Mouse (Mus musculus) intestine, embryonic 14.5 days (tissue): ENCODE data around the gene Rock2. TPM values are rescaled to one million over a fixed set of nuclear protein-coding genes. Genes with fewer than 3 reads are reported as not detected.
"Not testable (repeated sequence)": the region's sequence is repeated elsewhere in the genome, so short reads cannot be mapped to it uniquely, and the experiment has no call there.

Experiments used
- ATAC-seq: fragments of 200-750 bp; cut with Nextera tagmentation; replicated peaks from 2 replicates; pipeline ENCODE4 v1.8.0; 2017; ENCODE audit warnings: low read depth, moderate number of reproducible peaks, moderate TSS enrichment, moderate library complexity; ENCODE audit not compliant: low FRiP score, low TSS enrichment
- DNase-seq: peaks from one replicate; pipeline ENCODE4 v3.0.0-alpha.2; 2018; ENCODE audit warnings: low spot score
- H3K27ac ChIP-seq: fragments of 300-500 bp; sonication (generic); 2 replicates; pipeline ENCODE4 v1.5.1; 2014; ENCODE audit warnings: low read depth, mild to moderate bottlenecking, control low read depth
- H3K27me3 ChIP-seq: fragments of 300-500 bp; sonication (generic); replicated peaks from 2 replicates; pipeline ENCODE4 v1.6.1; 2014; ENCODE audit warnings: low read length, control low read depth; ENCODE audit not compliant: control insufficient read depth, insufficient read depth
- H3K36me3 ChIP-seq: fragments of 300-500 bp; sonication (generic); 2 replicates; pipeline ENCODE4 v1.6.1; 2014; ENCODE audit warnings: low read length, control low read depth; ENCODE audit not compliant: control insufficient read depth, insufficient read depth
- H3K4me1 ChIP-seq: fragments of 300-500 bp; sonication (generic); replicated peaks from 2 replicates; pipeline ENCODE4 v1.6.1; 2014; ENCODE audit warnings: low read length, control low read depth, mixed read lengths; ENCODE audit not compliant: control insufficient read depth, insufficient read depth
- H3K4me2 ChIP-seq: fragments of 300-500 bp; sonication (generic); 2 replicates; pipeline ENCODE4 v1.6.1; 2014; ENCODE audit warnings: low read length
- H3K4me3 ChIP-seq: fragments of 300-500 bp; sonication (generic); 2 replicates; pipeline ENCODE4 v1.5.1; 2014; ENCODE audit warnings: low read depth, low read length, control low read depth, mixed read lengths
- H3K9ac ChIP-seq: fragments of 300-500 bp; sonication (generic); 2 replicates; pipeline ENCODE4 v1.6.1; 2014; ENCODE audit warnings: mild to moderate bottlenecking, low read length
- H3K9me3 ChIP-seq: fragments of 300-500 bp; sonication (generic); 2 replicates; pipeline ENCODE4 v1.6.1; 2016; ENCODE audit warnings: low read length, control low read depth; ENCODE audit not compliant: control insufficient read depth
- WGBS: fragments of 180-500 bp; shearing (Covaris S2); extraction: QIAGEN DNeasy Blood & Tissue Kit; methylation state at CpG from one replicate; pipeline ENCODE4 v1.1.7; 2014; 5-methylcytosine and 5-hydroxymethylcytosine counted together
- polyA plus RNA-seq: library from polyadenylated mRNA; unstranded; fragments of >200 nt; fragmentation: Nextera tagmentation; extraction: Ambion mirVana; gene quantifications from 2 replicates; pipeline ENCODE4 v1.2.1, GENCODE M21; 2014

Gene Rock2
- polyA plus RNA-seq, 1 experiment from 2014 or later: 20.7 TPM

DNA sequence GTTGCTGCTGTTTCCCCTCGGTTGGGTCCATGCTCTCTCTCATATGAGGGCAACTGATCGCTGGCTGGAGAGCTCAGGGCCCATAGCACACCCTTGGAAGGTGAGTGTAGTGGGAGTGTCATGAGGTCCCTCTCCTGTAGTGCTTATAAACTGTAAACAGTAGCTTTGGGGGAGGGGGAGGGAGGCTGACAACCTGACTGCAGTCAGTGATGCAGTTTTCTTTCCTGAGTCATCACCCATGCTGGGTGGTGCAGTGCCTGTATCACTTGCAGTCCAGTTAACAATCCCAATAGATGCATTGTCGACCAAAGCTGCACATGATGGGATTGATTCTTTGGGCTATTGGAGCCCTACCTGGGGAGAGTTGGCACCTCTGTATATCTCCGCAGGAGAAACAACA, 106.5 kb downstream of the Rock2 start:
- no peak overlapping the region for H3K4me2 ChIP-seq
- no peak overlapping the region for H3K9ac ChIP-seq
- H3K27ac ChIP-seq: no peak overlapping the region
- 44% methylated on average over 4 of the region's 4 CpGs for WGBS
- H3K9me3 ChIP-seq: no peaks in the 10 kb centered on the region
- ATAC-seq: no peak
- no peak for DNase-seq
- no peak overlapping the region for H3K4me3 ChIP-seq
- H3K36me3 ChIP-seq: no peaks in the 10 kb centered on the region
- H3K4me1 ChIP-seq: peaks cover 9% of the 10 kb centered on the region
- 0 out of 2 replicates have a peak, but pooled peaks cover 10% of the 10 kb centered on the region for H3K27me3 ChIP-seq

GRCm38 (mm10) chr12:17009466-17009865, 114.8 kb downstream of the Rock2 start:
- H3K9ac ChIP-seq: no peak overlapping the region

DNA sequence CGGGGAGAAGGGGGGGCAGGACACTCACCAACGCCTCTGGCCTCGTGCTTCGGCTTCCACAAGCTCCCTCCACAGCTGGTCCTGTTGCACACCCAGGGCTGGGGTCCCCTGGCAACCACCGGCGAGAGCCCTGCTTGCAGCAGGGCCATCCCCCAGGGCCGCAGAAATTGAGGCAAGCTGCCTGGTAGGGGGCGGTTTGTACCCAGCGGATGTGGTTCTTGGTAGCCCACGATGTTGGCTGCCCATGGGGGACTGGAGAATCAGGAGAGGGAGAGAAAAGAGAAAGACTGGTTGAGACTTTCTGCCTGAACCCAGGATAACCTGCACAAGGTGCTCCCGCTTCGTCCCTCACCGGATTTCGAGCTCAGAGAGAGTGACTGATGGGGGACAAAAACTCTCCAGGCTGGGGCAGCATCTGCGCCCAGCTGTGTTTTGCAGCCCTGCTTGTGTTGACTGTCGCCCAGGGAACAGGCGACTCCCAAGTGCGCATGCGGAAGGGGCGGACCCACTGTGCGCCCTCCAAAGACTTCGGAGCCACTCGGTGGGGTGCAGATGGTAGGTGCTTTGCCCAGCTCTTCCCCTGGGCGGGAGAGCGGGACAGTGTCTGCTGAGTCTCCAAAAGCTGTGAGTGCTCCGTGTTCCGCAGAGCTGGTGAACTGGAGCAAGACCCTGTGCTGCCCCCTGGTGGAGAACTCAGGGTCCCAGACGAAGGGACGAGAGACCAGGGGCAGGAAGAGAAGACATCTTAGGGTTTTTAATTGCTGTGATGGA, 116.6 kb downstream of the Rock2 start, which contains the start of gene 2410004P03Rik:
Gene 2410004P03Rik, minus strand, starts transcription at position 628 of the 771 bp plus-strand sequence.
- Histone ChIP-seq H3K9me3 (peaks cover 4% of the 10 kb centered on the region; the same call in 1 of the 2 replicates), H3K27me3 (no peaks in the 10 kb centered on the region), H3K4me3 (peak within 1 kb of the TSS; percentile 41), H3K4me2 (peak within 1 kb of the TSS; percentile 61), H3K27ac (no peak within 1 kb of the TSS), H3K4me1 (0 out of 2 replicates have a peak, but pooled peaks cover 3% of the 10 kb centered on the region), H3K36me3 (no peaks in the 10 kb centered on the region), H3K9ac (peak within 1 kb of the TSS; percentile 42)
- peak; percentile 82 for ATAC-seq
- DNase-seq: peak; percentile 93
- WGBS: 8% methylated on average over 29 of the region's 29 CpGs

More at GRCm38 (mm10) chr12:17009466-17009865, 114.8 kb downstream of the Rock2 start:
- 0 out of 2 replicates have a peak, but pooled peaks cover 3% of the 10 kb centered on the region for H3K4me1 ChIP-seq
- no peaks in the 10 kb centered on the region for H3K27me3 ChIP-seq
- no peaks in the 10 kb centered on the region for H3K9me3 ChIP-seq
- DNase-seq (no peak), ATAC-seq (no peak)
- no peak overlapping the region for H3K27ac ChIP-seq
- H3K36me3 ChIP-seq: no peaks in the 10 kb centered on the region
- H3K4me3 ChIP-seq: no peak overlapping the region
- no peak overlapping the region for H3K4me2 ChIP-seq
- WGBS: 94% methylated on average over 6 of the region's 6 CpGs

DNA sequence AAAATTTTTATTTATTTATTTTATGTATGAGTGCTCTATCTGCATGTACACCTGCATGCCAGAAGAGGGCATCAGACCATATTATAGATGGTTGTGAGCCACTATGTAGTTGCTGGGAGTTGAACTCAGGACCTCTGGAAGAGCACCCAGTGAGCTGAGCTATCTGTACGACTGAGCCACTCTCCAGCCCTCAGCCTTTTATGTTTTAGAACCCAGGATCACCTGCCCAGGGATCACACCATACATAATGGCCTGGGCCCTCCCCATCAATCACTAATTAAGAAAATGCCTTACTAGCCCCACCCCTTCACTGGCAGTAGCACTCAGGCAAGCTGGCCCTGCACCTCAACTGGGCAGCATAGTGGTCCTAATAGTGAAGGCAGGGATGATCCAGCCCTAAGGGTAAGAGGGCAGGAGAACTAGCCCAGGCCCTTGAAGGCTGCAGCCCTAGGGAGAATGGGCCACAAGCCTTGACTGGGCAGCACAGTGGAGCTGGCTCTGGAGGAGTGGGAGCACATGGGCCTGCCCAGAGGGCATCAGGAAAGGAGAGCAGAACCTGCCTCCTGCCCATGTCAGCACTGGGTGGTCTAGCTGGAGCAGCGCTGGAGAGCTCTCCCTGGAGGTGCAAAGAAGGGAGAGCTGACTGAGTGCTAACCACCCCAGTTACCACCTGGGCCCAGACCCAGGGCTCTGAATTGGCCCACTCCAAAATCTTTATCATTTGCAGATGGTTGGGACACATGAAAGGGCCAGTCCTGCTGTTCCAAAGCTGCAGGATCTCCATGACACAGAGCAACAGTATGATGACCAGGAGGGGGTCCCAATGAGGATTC, 117.6 kb downstream of the Rock2 start:
- H3K36me3 ChIP-seq: no peaks in the 10 kb centered on the region
- no peak overlapping the region for H3K27ac ChIP-seq
- H3K4me1 ChIP-seq: 0 out of 2 replicates have a peak, but pooled peaks cover 3% of the 10 kb centered on the region
- H3K4me2 ChIP-seq: no peak overlapping the region
- no peak overlapping the region for H3K9ac ChIP-seq
- ATAC-seq (peak; percentile 40; the same call in 1 of the 2 replicates), DNase-seq (no peak)
- H3K4me3 ChIP-seq: no peak overlapping the region
- peaks cover 4% of the 10 kb centered on the region; the same call in 1 of the 2 replicates for H3K9me3 ChIP-seq
- WGBS: 84% methylated on average over 2 of the region's 2 CpGs
- H3K27me3 ChIP-seq: no peaks in the 10 kb centered on the region

- Histone ChIP-seq H3K27me3 (no peaks in the 10 kb centered on the region), H3K27ac (no peak overlapping the region), H3K4me1 (0 out of 2 replicates have a peak, but pooled peaks cover 3% of the 10 kb centered on the region), H3K4me3 (no peak overlapping the region), H3K4me2 (no peak overlapping the region), H3K36me3 (no peaks in the 10 kb centered on the region), H3K9me3 (peaks cover 4% of the 10 kb centered on the region; the same call in 1 of the 2 replicates), H3K9ac (no peak overlapping the region)
- no peak for DNase-seq
- 66% methylated on average over 2 of the region's 2 CpGs for WGBS
- no peak for ATAC-seq
Measured at GRCm38 (mm10) chr12:17015711-17016110, 121.0 kb downstream of the Rock2 start.

DNA sequence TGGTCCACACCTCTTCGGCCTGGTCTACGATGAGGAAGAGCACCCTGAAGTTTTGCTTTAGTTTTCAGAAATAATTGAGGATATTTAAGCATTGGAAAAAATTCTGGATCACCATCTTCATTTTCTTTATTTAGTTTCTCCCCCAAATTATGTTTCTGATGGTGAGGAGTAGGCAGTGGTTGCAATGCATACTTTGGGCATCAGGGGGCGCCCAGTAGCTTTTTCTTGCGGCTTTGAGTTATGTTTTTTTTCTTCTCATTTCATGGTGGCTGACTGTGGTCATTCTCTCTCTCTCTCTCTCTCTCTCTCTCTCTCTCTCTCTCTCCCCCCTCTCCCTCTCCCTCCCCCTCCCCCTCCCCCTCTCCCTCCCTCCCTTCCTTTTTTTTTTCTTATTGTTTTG, 123.8 kb downstream of the Rock2 start:
- Histone ChIP-seq H3K9ac (no peak overlapping the region), H3K4me2 (no peak overlapping the region), H3K4me3 (no peak overlapping the region), H3K9me3 (peaks cover 4% of the 10 kb centered on the region; the same call in 1 of the 2 replicates), H3K27ac (no peak overlapping the region), H3K4me1 (no peaks in the 10 kb centered on the region), H3K27me3 (no peaks in the 10 kb centered on the region), H3K36me3 (no peaks in the 10 kb centered on the region)
- 26% methylated on average over 4 of the region's 4 CpGs for WGBS
- DNase-seq (peak; percentile 87), ATAC-seq (no peak)

- not testable (repeated sequence) for H3K27me3 ChIP-seq, H3K4me1 ChIP-seq, ATAC-seq, H3K9ac ChIP-seq, H3K4me2 ChIP-seq, DNase-seq, H3K27ac ChIP-seq, H3K36me3 ChIP-seq, H3K9me3 ChIP-seq, H3K4me3 ChIP-seq
- WGBS: 80% methylated on average over 4 of the region's 4 CpGs
Measured at GRCm38 (mm10) chr12:17021125-17021524, 126.4 kb downstream of the Rock2 start.

DNA sequence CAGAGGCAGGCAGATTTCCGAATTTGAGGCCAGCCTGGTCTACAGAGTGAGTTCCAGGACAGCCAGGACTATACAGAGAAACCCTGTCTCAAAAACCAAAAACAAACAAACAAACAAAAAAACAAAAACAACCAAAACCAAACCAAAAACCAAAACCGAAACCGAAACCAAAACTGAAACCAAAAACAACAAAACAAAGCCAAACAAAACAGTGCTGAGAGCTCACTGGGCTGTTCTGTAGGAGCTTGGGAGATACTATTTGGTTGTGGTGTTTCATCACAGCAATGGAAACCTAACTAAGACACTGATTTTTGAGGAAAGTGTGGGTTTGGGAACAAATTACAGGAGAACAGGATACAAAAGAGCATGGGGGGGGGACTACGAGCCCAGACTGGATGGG, 127.5 kb downstream of the Rock2 start:
- no peak overlapping the region for H3K4me3 ChIP-seq
- H3K9ac ChIP-seq: no peak overlapping the region
- H3K27me3 ChIP-seq: no peaks in the 10 kb centered on the region
- no peak for DNase-seq
- no peak for ATAC-seq
- no peak overlapping the region for H3K27ac ChIP-seq
- 81% methylated on average over 4 of the region's 4 CpGs for WGBS
- H3K4me2 ChIP-seq: no peak overlapping the region
- H3K9me3 ChIP-seq: no peaks in the 10 kb centered on the region
- no peaks in the 10 kb centered on the region for H3K4me1 ChIP-seq
- no peaks in the 10 kb centered on the region for H3K36me3 ChIP-seq
